Mouse (Mus musculus) cerebellum, adult 2 months (tissue): ENCODE measurements at regions not wholly inside any gene's neighbourhood (a gene's known extent, or its start where the extent isn't known, plus 50 kb on each side); places are given as distances from the start of the nearest gene placed in this dataset.

Source experiments
- DNase-seq, 2 experiments: peaks; one replicate each; pipeline ENCODE4 v3.0.0; 2021
- H3K27ac ChIP-seq: fragments of 200-500 bp; 2 replicates; pipeline ENCODE4 v1.5.1; 2012; ENCODE audit warnings: low read length, control low read depth, inconsistent platforms; ENCODE audit not compliant: insufficient read depth
- H3K27me3 ChIP-seq: fragments of 200-500 bp; 2 replicates; pipeline ENCODE4 v1.6.1; 2012; ENCODE audit warnings: inconsistent platforms, mild to moderate bottlenecking, low read length, moderate library complexity; ENCODE audit not compliant: control insufficient read depth, insufficient read depth
- H3K4me1 ChIP-seq: fragments of 200-500 bp; 2 replicates; pipeline ENCODE4 v1.6.1; 2011; ENCODE audit warnings: low read length; ENCODE audit not compliant: control insufficient read depth, insufficient read depth
- H3K4me3 ChIP-seq: fragments of 200-500 bp; replicated peaks from 2 replicates; pipeline ENCODE3; 2011; ENCODE audit warnings: mild to moderate bottlenecking, low read depth, low read length, control low read depth; ENCODE audit not compliant: insufficient read depth
- CTCF ChIP-seq: fragments of 200-500 bp; IDR thresholded peaks from 2 replicates; pipeline ENCODE4 v1.5.1; 2011; ENCODE audit warnings: low read depth, mild to moderate bottlenecking, control low read depth, low read length, moderate library complexity, borderline replicate concordance; ENCODE audit not compliant: insufficient read depth
- POLR2A ChIP-seq: fragments of 200-500 bp; IDR thresholded peaks from 2 replicates; pipeline ENCODE4 v1.6.1; 2011; ENCODE audit warnings: low read length, control low read depth, borderline replicate concordance; ENCODE audit not compliant: insufficient read depth
- WGBS: fragments of 180-500 bp; shearing (Covaris S2); methylation state at CpG from one replicate; pipeline ENCODE4 v1.1.7; 2018; 5-methylcytosine and 5-hydroxymethylcytosine counted together

GRCm38 (mm10) chr10:14270008-14270407, 275.5 kb downstream of the Adgrg6 start:
- TF ChIP-seq CTCF (no peak), POLR2A (no peak)
- WGBS = 38% methylated on average over 3 of the region's 4 CpGs
- Histone ChIP-seq H3K4me1 (no peaks in the 10 kb centered on the region), H3K27me3 (no peaks in the 10 kb centered on the region), H3K4me3 (no peak overlapping the region), H3K27ac (no peak overlapping the region)
- no peak for DNase-seq

GRCm38 (mm10) chr10:14267641-14268040, 277.8 kb downstream of the Adgrg6 start:
- Histone ChIP-seq H3K4me3 (no peak overlapping the region), H3K27me3 (no peaks in the 10 kb centered on the region), H3K27ac (no peak overlapping the region), H3K4me1 (no peaks in the 10 kb centered on the region)
- TF ChIP-seq POLR2A (no peak), CTCF (no peak)
- WGBS = 69% methylated on average over 3 of the region's 3 CpGs
- no peak for DNase-seq

GRCm38 (mm10) chr10:14239670-14240069, 273.8 kb downstream of the Hivep2 start:
- Histone ChIP-seq H3K4me1 (no peaks in the 10 kb centered on the region), H3K27me3 (no peaks in the 10 kb centered on the region), H3K4me3 (no peak overlapping the region), H3K27ac (no peak overlapping the region)
- WGBS = 91% methylated on average over 8 of the region's 8 CpGs
- no peak for TF ChIP-seq CTCF
- no peak for TF ChIP-seq POLR2A
- DNase-seq = no peak

GRCm38 (mm10) chr10:14234896-14235604, 269.2 kb downstream of the Hivep2 start:
- DNase-seq = no peak
- Histone ChIP-seq H3K27ac (no peak overlapping the region), H3K27me3 (no peaks in the 10 kb centered on the region), H3K4me3 (no peak overlapping the region), H3K4me1 (no peaks in the 10 kb centered on the region)
- TF ChIP-seq CTCF (no peak), POLR2A (no peak)
- WGBS = 21% methylated on average over 10 of the region's 10 CpGs

- Histone ChIP-seq H3K4me1 (no peaks in the 10 kb centered on the region), H3K4me3 (no peak overlapping the region), H3K27ac (no peak overlapping the region), H3K27me3 (no peaks in the 10 kb centered on the region)
- 55% methylated on average over 5 of the region's 5 CpGs for WGBS
- TF ChIP-seq CTCF = no peak
- TF ChIP-seq POLR2A = no peak
- no peak for DNase-seq
Observed at GRCm38 (mm10) chr10:14234005-14234602, 268.2 kb downstream of the Hivep2 start.

DNA sequence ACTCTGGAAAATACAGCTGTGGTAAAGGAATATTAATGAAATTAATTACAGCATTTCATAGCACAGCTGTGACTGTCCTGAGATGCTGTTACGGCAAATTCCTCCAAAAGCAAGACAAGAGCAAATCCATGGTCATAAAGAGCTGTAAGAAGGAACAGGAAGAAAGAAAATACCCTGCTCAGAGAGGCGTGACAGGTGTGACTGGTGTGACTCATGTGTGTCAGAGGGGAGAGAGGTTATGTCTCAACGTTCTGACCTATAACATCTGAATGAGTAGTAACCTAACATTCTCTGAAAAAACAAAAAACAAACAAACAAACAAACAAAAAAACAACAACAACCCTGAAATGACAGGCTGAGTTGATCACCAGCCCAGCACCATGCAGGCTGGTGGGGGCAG, 267.5 kb downstream of the Hivep2 start:
- no peak for TF ChIP-seq POLR2A
- TF ChIP-seq CTCF = no peak
- H3K4me1 ChIP-seq = no peaks in the 10 kb centered on the region
- no peaks in the 10 kb centered on the region for H3K27me3 ChIP-seq
- H3K4me3 ChIP-seq = no peak overlapping the region
- no peak for DNase-seq
- H3K27ac ChIP-seq = no peak overlapping the region
- 81% methylated on average over 3 of the region's 3 CpGs for whole genome bisulfite sequencing

DNA sequence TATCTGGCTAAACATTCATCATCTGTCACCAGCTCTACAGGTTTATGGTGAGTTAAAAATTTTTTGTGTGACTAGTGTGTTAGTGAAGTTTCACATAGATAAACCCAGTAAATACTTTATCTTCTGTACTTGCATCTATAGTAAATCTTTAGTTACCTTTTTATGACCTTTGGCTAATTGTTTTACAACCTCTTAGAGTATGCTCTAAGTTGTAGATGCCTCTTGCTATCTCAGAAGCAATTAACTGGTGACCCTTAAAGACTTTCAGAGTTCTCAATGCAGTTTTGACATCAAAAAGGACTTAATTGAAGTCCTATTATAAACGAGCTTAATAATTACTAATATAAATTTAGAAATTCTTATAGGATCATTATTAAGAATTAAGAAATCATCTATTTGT, 265.6 kb downstream of the Hivep2 start:
- Histone ChIP-seq H3K4me1 (no peaks in the 10 kb centered on the region), H3K27me3 (no peaks in the 10 kb centered on the region), H3K27ac (no peak overlapping the region), H3K4me3 (no peak overlapping the region)
- 93% methylated on average over 1 of the region's 1 CpGs for WGBS
- no peak for TF ChIP-seq CTCF
- TF ChIP-seq POLR2A = no peak
- DNase-seq = no peak

GRCm38 (mm10) chr10:14217284-14217683, 251.4 kb downstream of the Hivep2 start:
- H3K27me3 ChIP-seq = no peaks in the 10 kb centered on the region
- 100% methylated on average over 1 of the region's 1 CpGs for WGBS

More at GRCm38 (mm10) chr10:14217284-14217683, 251.4 kb downstream of the Hivep2 start:
- TF ChIP-seq POLR2A (no peak), CTCF (no peak)
- no peak overlapping the region for H3K27ac ChIP-seq
- H3K4me1 ChIP-seq = no peaks in the 10 kb centered on the region
- no peak for DNase-seq
- no peak overlapping the region for H3K4me3 ChIP-seq
